Mouse (Mus musculus): ENCODE measurements around the gene Stap1. TPM values are rescaled to one million over a fixed set of nuclear protein-coding genes. Genes with fewer than 3 reads are reported as not detected.

Gene Stap1
- polyA plus RNA-seq (2011; ENCODE audit: insufficient read length, low read depth, missing spikeins), result 1.3 TPM in 1 of 2 replicates, not detected in the other

GRCm38 (mm10) chr5:86071538-86071937, at the start of gene Stap1:
TSS of gene Stap1 (plus strand) at chr5:86071746.
- Histone ChIP-seq H3K27ac (ENCODE audit: insufficient read depth, low read length) (no peak within 1 kb of the TSS), H3K4me1 (ENCODE audit: control insufficient read depth, insufficient read depth, low read length) (0 out of 2 replicates have a peak, but pooled peaks cover 2% of the 10 kb centered on the region), H3K4me3 (ENCODE audit: insufficient read depth, low read length) (no peak within 1 kb of the TSS)
- TF ChIP-seq POLR2A (IDR thresholded peaks at IDR 0.05; ENCODE audit: low read depth, low read length), result no peak
- no peak for TF ChIP-seq CTCF (IDR thresholded peaks at IDR 0.05; ENCODE audit: borderline replicate concordance, insufficient read depth, low read length)

- TF ChIP-seq POLR2A (IDR thresholded peaks at IDR 0.05; ENCODE audit: low read depth, low read length) (no peak), CTCF (IDR thresholded peaks at IDR 0.05; ENCODE audit: borderline replicate concordance, insufficient read depth, low read length) (no peak)
- H3K27ac ChIP-seq (ENCODE audit: insufficient read depth, low read length), result no peak overlapping the region
- no peak overlapping the region for H3K4me3 ChIP-seq (ENCODE audit: insufficient read depth, low read length)
- H3K4me1 ChIP-seq (ENCODE audit: control insufficient read depth, insufficient read depth, low read length), result no peaks in the 10 kb centered on the region
Observed at GRCm38 (mm10) chr5:86029820-86030219, 41.7 kb upstream of the Stap1 start.

GRCm38 (mm10) chr5:86063501-86063900, 8.0 kb upstream of the Stap1 start:
- peak overlapping the region; percentile 16; the same call in 1 of the 2 replicates for H3K4me3 ChIP-seq (ENCODE audit: insufficient read depth, low read length)
- H3K27ac ChIP-seq (ENCODE audit: insufficient read depth, low read length), result no peak overlapping the region
- no peak for TF ChIP-seq CTCF (IDR thresholded peaks at IDR 0.05; ENCODE audit: borderline replicate concordance, insufficient read depth, low read length)
- TF ChIP-seq POLR2A (IDR thresholded peaks at IDR 0.05; ENCODE audit: low read depth, low read length), result no peak
- peaks cover 2% of the 10 kb centered on the region; the same call in 1 of the 2 replicates for H3K4me1 ChIP-seq (ENCODE audit: control insufficient read depth, insufficient read depth, low read length)

GRCm38 (mm10) chr5:86065101-86065875, 6.3 kb upstream of the Stap1 start, which contains the start of gene Cenpc1:
TSS of gene Cenpc1 (minus strand) at chr5:86065583.
- peaks cover 2% of the 10 kb centered on the region; the same call in 1 of the 2 replicates for H3K4me1 ChIP-seq (ENCODE audit: control insufficient read depth, insufficient read depth, low read length)
- H3K4me3 ChIP-seq (ENCODE audit: insufficient read depth, low read length), result peak within 1 kb of the TSS; percentile 67
- peak; percentile 60 for TF ChIP-seq POLR2A (IDR thresholded peaks at IDR 0.05; ENCODE audit: low read depth, low read length)
- no peak for TF ChIP-seq CTCF (IDR thresholded peaks at IDR 0.05; ENCODE audit: borderline replicate concordance, insufficient read depth, low read length)
- H3K27ac ChIP-seq (ENCODE audit: insufficient read depth, low read length), result peak within 1 kb of the TSS; percentile 77

GRCm38 (mm10) chr5:86065876-86066550, 5.5 kb upstream of the Stap1 start:
- H3K27ac ChIP-seq (ENCODE audit: insufficient read depth, low read length), result peak overlapping the region; percentile 58; the same call in 1 of the 2 replicates
- H3K4me3 ChIP-seq (ENCODE audit: insufficient read depth, low read length), result peak overlapping the region; percentile 58
- H3K4me1 ChIP-seq (ENCODE audit: control insufficient read depth, insufficient read depth, low read length), result peaks cover 2% of the 10 kb centered on the region; the same call in 1 of the 2 replicates
- no peak for TF ChIP-seq CTCF (IDR thresholded peaks at IDR 0.05; ENCODE audit: borderline replicate concordance, insufficient read depth, low read length)
- peak; percentile 87; the same call in 1 of the 2 replicates for TF ChIP-seq POLR2A (IDR thresholded peaks at IDR 0.05; ENCODE audit: low read depth, low read length)

GRCm38 (mm10) chr5:86066551-86066929, 5.0 kb upstream of the Stap1 start:
- H3K27ac ChIP-seq (ENCODE audit: insufficient read depth, low read length), result 0 out of 2 replicates have a peak overlapping the region, but pooled peaks have one; percentile 58
- H3K4me3 ChIP-seq (ENCODE audit: insufficient read depth, low read length), result peak overlapping the region; percentile 30
- peaks cover 2% of the 10 kb centered on the region; the same call in 1 of the 2 replicates for H3K4me1 ChIP-seq (ENCODE audit: control insufficient read depth, insufficient read depth, low read length)
- TF ChIP-seq CTCF (IDR thresholded peaks at IDR 0.05; ENCODE audit: borderline replicate concordance, insufficient read depth, low read length), result peak; percentile 75; the same call in 1 of the 2 replicates
- no peak for TF ChIP-seq POLR2A (IDR thresholded peaks at IDR 0.05; ENCODE audit: low read depth, low read length)

GRCm38 (mm10) chr5:86068451-86068850, 3.1 kb upstream of the Stap1 start:
- TF ChIP-seq POLR2A (IDR thresholded peaks at IDR 0.05; ENCODE audit: low read depth, low read length), result no peak
- no peak for TF ChIP-seq CTCF (IDR thresholded peaks at IDR 0.05; ENCODE audit: borderline replicate concordance, insufficient read depth, low read length)
- no peak overlapping the region for H3K27ac ChIP-seq (ENCODE audit: insufficient read depth, low read length)

GRCm38 (mm10) chr5:86069121-86069520, 2.4 kb upstream of the Stap1 start:
- Histone ChIP-seq H3K4me1 (ENCODE audit: control insufficient read depth, insufficient read depth, low read length) (0 out of 2 replicates have a peak, but pooled peaks cover 2% of the 10 kb centered on the region), H3K4me3 (ENCODE audit: insufficient read depth, low read length) (no peak overlapping the region), H3K27ac (ENCODE audit: insufficient read depth, low read length) (no peak overlapping the region)
- TF ChIP-seq POLR2A (IDR thresholded peaks at IDR 0.05; ENCODE audit: low read depth, low read length), result no peak
- TF ChIP-seq CTCF (IDR thresholded peaks at IDR 0.05; ENCODE audit: borderline replicate concordance, insufficient read depth, low read length), result no peak

More at GRCm38 (mm10) chr5:86068451-86068850, 3.1 kb upstream of the Stap1 start:
- peaks cover 2% of the 10 kb centered on the region; the same call in 1 of the 2 replicates for H3K4me1 ChIP-seq (ENCODE audit: control insufficient read depth, insufficient read depth, low read length)
- no peak overlapping the region for H3K4me3 ChIP-seq (ENCODE audit: insufficient read depth, low read length)

GRCm38 (mm10) chr5:86072756-86073386, 1.3 kb downstream of the Stap1 start:
- TF ChIP-seq CTCF (IDR thresholded peaks at IDR 0.05; ENCODE audit: borderline replicate concordance, insufficient read depth, low read length), result no peak
- no peak for TF ChIP-seq POLR2A (IDR thresholded peaks at IDR 0.05; ENCODE audit: low read depth, low read length)
- H3K27ac ChIP-seq (ENCODE audit: insufficient read depth, low read length), result no peak overlapping the region
- H3K4me1 ChIP-seq (ENCODE audit: control insufficient read depth, insufficient read depth, low read length), result 0 out of 2 replicates have a peak, but pooled peaks cover 2% of the 10 kb centered on the region
- H3K4me3 ChIP-seq (ENCODE audit: insufficient read depth, low read length), result no peak overlapping the region
